Mouse (Mus musculus) MEL (cell line): ENCODE results near the gene Med12l. TPM values are rescaled to one million over a fixed set of nuclear protein-coding genes. Genes with fewer than 3 reads are reported as not detected.

Experiments used
- DNase-seq: peaks from one replicate; pipeline ENCODE4 v3.0.0; 2011; ENCODE audit warnings: low read depth, low spot score
- H3K27ac ChIP-seq: 2 replicates; pipeline ENCODE4 v1.5.1; 2012; ENCODE audit warnings: low read depth, mild to moderate bottlenecking, control low read depth, low read length, moderate library complexity; ENCODE audit not compliant: control insufficient read depth
- H3K27me3 ChIP-seq, 2 experiments: fragments of 150-350 bp in 1 of 2; sonication (generic) in 1 of 2; 2 replicates each; pipeline ENCODE4 v1.6.1; 2012; ENCODE audit warnings: low read length in 2 of 2, mild to moderate bottlenecking in 2 of 2, improper control_type of control experiment in 1 of 2, moderate library complexity in 1 of 2; ENCODE audit not compliant: insufficient read depth in 2 of 2, control insufficient read depth in 1 of 2
- H3K36me3 ChIP-seq, 2 experiments: 2 replicates each; pipeline ENCODE4 v1.6.1; 2012 to 2014; ENCODE audit warnings: low read length in 2 of 2, improper control_type of control experiment in 1 of 2, inconsistent platforms in 1 of 2, mild to moderate bottlenecking in 1 of 2; ENCODE audit not compliant: insufficient read depth in 2 of 2, control insufficient read depth in 1 of 2
- H3K4me1 ChIP-seq, 2 experiments: fragments of 150-350 bp in 1 of 2; sonication (generic) in 1 of 2; 2 replicates each; pipeline ENCODE4 v1.6.1; 2012; ENCODE audit warnings: low read length in 2 of 2, improper control_type of control experiment in 1 of 2, mild to moderate bottlenecking in 1 of 2; ENCODE audit not compliant: insufficient read depth in 2 of 2, control insufficient read depth in 1 of 2
- H3K4me3 ChIP-seq, 2 experiments: fragments of 150-350 bp in 1 of 2; sonication (generic) in 1 of 2; 2 replicates each; pipeline ENCODE4 v1.5.1; 2012; ENCODE audit warnings: low read depth in 2 of 2, low read length in 2 of 2, mild to moderate bottlenecking in 2 of 2, moderate library complexity in 2 of 2, control low read depth in 1 of 2, improper control_type of control experiment in 1 of 2; ENCODE audit not compliant: control insufficient read depth in 1 of 2, insufficient read depth in 1 of 2
- H3K79me2 ChIP-seq: 2 replicates; pipeline ENCODE4 v1.6.1; 2012; ENCODE audit warnings: mild to moderate bottlenecking, low read length, moderate library complexity; ENCODE audit not compliant: control insufficient read depth, poor library complexity, insufficient read depth
- H3K9ac ChIP-seq: 2 replicates; pipeline ENCODE4 v1.6.1; 2012; ENCODE audit warnings: low read depth, mild to moderate bottlenecking, control low read depth, low read length, moderate library complexity; ENCODE audit not compliant: control insufficient read depth, poor library complexity, severe bottlenecking
- H3K9me3 ChIP-seq: fragments of 150-350 bp; sonication (generic); replicated peaks from 2 replicates; pipeline ENCODE4 v1.6.1; 2012; ENCODE audit warnings: mild to moderate bottlenecking, low read length, improper control_type of control experiment, moderate library complexity; ENCODE audit not compliant: insufficient read depth
- BHLHE40 ChIP-seq: IDR thresholded peaks from 2 replicates; pipeline ENCODE4 v1.6.1; 2012; ENCODE audit warnings: low read depth, mild to moderate bottlenecking, inconsistent platforms, low read length, improper control_type of control experiment, borderline replicate concordance
- CHD2 ChIP-seq: IDR thresholded peaks from 2 replicates; pipeline ENCODE4 v1.6.1; 2011; ENCODE audit warnings: low read length, improper control_type of control experiment
- CTCF ChIP-seq, 3 experiments: IDR thresholded peaks in 2 of 3; conservative IDR thresholded peaks in 1 of 3; 2 replicates each; pipeline ENCODE4 v1.5.1; 2011 to 2012; ENCODE audit warnings: low read length in 3 of 3, low read depth in 2 of 3, mild to moderate bottlenecking in 2 of 3, improper control_type of control experiment in 1 of 3, inconsistent platforms in 1 of 3, mixed read lengths in 1 of 3, moderate library complexity in 1 of 3; ENCODE audit not compliant: control insufficient read depth in 1 of 3, insufficient read depth in 1 of 3, poor library complexity in 1 of 3, severe bottlenecking in 1 of 3
- E2F4 ChIP-seq: IDR thresholded peaks from 2 replicates; pipeline ENCODE4 v1.6.1; 2011; ENCODE audit warnings: low read depth, low read length, improper control_type of control experiment, borderline replicate concordance
- EP300 ChIP-seq, 2 experiments: IDR thresholded peaks; 2 replicates each; pipeline ENCODE4 v1.6.1; 2011; ENCODE audit warnings: improper control_type of control experiment in 2 of 2, low read length in 2 of 2, low read depth in 1 of 2, mild to moderate bottlenecking in 1 of 2
- ETS1 ChIP-seq: IDR thresholded peaks from 2 replicates; pipeline ENCODE4 v1.6.1; 2012; ENCODE audit warnings: low read depth, mild to moderate bottlenecking, inconsistent platforms, low read length, improper control_type of control experiment, moderate library complexity
- MYB ChIP-seq: IDR thresholded peaks from 2 replicates; pipeline ENCODE4 v1.6.1; 2011; ENCODE audit warnings: mild to moderate bottlenecking, low read depth, low read length, improper control_type of control experiment
- NELFE ChIP-seq: IDR thresholded peaks from 2 replicates; pipeline ENCODE4 v1.6.1; 2011; ENCODE audit warnings: low read depth, low read length, improper control_type of control experiment
- POLR2AphosphoS2 ChIP-seq: IDR thresholded peaks from 2 replicates; pipeline ENCODE4 v1.6.1; 2011; ENCODE audit warnings: low read length, improper control_type of control experiment
- POLR2AphosphoS5 ChIP-seq: IDR thresholded peaks from 2 replicates; pipeline ENCODE4 v1.6.1; 2012; ENCODE audit warnings: low read depth, borderline replicate concordance, mild to moderate bottlenecking, inconsistent platforms, low read length, moderate library complexity, mixed read lengths
- RCOR1 ChIP-seq: IDR thresholded peaks from 2 replicates; pipeline ENCODE4 v1.6.1; 2012; ENCODE audit warnings: low read depth, mild to moderate bottlenecking, inconsistent platforms, low read length, improper control_type of control experiment
- SMC3 ChIP-seq: IDR thresholded peaks from 2 replicates; pipeline ENCODE4 v1.6.1; 2011; ENCODE audit warnings: low read depth, low read length, improper control_type of control experiment
- TAL1 ChIP-seq: IDR thresholded peaks from 2 replicates; pipeline ENCODE4 v1.6.1; 2012; ENCODE audit warnings: mild to moderate bottlenecking, inconsistent platforms, low read length, moderate library complexity, mixed read lengths
- TBP ChIP-seq: IDR thresholded peaks from 2 replicates; pipeline ENCODE4 v1.8.0; 2011; ENCODE audit warnings: low read depth, low read length, improper control_type of control experiment
- UBTF ChIP-seq: IDR thresholded peaks from 2 replicates; pipeline ENCODE4 v1.6.1; 2012; ENCODE audit warnings: low read depth, mild to moderate bottlenecking, inconsistent platforms, low read length, improper control_type of control experiment, moderate library complexity, borderline replicate concordance; ENCODE audit not compliant: insufficient read depth
- USF2 ChIP-seq, 2 experiments: IDR thresholded peaks; 2 replicates each; pipeline ENCODE4 v1.6.1; 2011 to 2012; ENCODE audit warnings: improper control_type of control experiment in 2 of 2, low read length in 2 of 2, borderline replicate concordance in 1 of 2, inconsistent platforms in 1 of 2, low read depth in 1 of 2, mild to moderate bottlenecking in 1 of 2; ENCODE audit not compliant: insufficient read depth in 1 of 2
- ZC3H11A ChIP-seq: IDR thresholded peaks from 2 replicates; pipeline ENCODE4 v1.6.1; 2012; ENCODE audit warnings: low read depth, mild to moderate bottlenecking, inconsistent platforms, low read length, improper control_type of control experiment
- ZKSCAN1 ChIP-seq: IDR thresholded peaks from 2 replicates; pipeline ENCODE4 v1.6.1; 2012; ENCODE audit warnings: low read depth, mild to moderate bottlenecking, inconsistent platforms, low read length, improper control_type of control experiment, moderate library complexity
- ZMIZ1 ChIP-seq: IDR thresholded peaks from 2 replicates; pipeline ENCODE4 v1.6.1; 2012; ENCODE audit warnings: low read depth, mild to moderate bottlenecking, inconsistent platforms, low read length, improper control_type of control experiment, moderate library complexity
- ZNF384 ChIP-seq: IDR thresholded peaks from 2 replicates; pipeline ENCODE4 v1.6.1; 2012; ENCODE audit warnings: low read depth, mild to moderate bottlenecking, inconsistent platforms, low read length, improper control_type of control experiment
- polyA plus RNA-seq, 2 experiments: library from polyadenylated mRNA; stranded (reverse) in 1 of 2; unstranded in 1 of 2; fragments of >175 nt in 1 of 2; fragments of >200 nt in 1 of 2; gene quantifications; 2 replicates each; pipeline versions ENCODE4 v1.2.1 to v1.2.4; 2012; ENCODE audit warnings: low replicate concordance in 2 of 2, low read depth in 1 of 2; ENCODE audit not compliant: insufficient read length in 2 of 2, insufficient read depth in 1 of 2, missing spikeins in 1 of 2
- total RNA-seq: library from RNA; depleted of rRNA; stranded (reverse); fragments of 300-350 nt; gene quantifications from 2 replicates; pipeline ENCODE4 v1.2.3, GENCODE M21; 2012

Med12l gene
- total and polyA plus RNA-seq, 3 experiments = 0.03 TPM; not detected in 2

GRCm38 (mm10) chr3:59250454-59250853, 244.8 kb downstream of the Med12l start:
- Histone ChIP-seq H3K27ac (no peak overlapping the region), H3K9ac (no peak overlapping the region), H3K27me3 (no peaks in the 10 kb centered on the region; a peak in 1 of 4 replicates), H3K9me3 (no peaks in the 10 kb centered on the region), H3K79me2 (no peaks in the 10 kb centered on the region), H3K36me3 (no peaks in the 10 kb centered on the region), H3K4me3 (no peak overlapping the region), H3K4me1 (no peaks in the 10 kb centered on the region)
- no peak for DNase-seq
- TF ChIP-seq TBP (no peak), EP300 (IDR thresholded peaks at IDR 0.05; ENCODE audit: low read depth in 1 of 2, low read length in 2 of 2) (no peak), ZKSCAN1 (no peak), ZNF384 (no peak), E2F4 (no peak), USF2 (IDR thresholded peaks at IDR 0.05; ENCODE audit: borderline replicate concordance in 1 of 2, insufficient read depth in 1 of 2, low read depth in 1 of 2, low read length in 2 of 2) (no peak), CTCF (IDR thresholded peaks at IDR 0.05 in 2 of 3, conservative IDR thresholded peaks at IDR 0.05 in 1 of 3; ENCODE audit: control insufficient read depth in 1 of 3, insufficient read depth in 1 of 3, low read depth in 2 of 3, low read length in 3 of 3, poor library complexity in 1 of 3, severe bottlenecking in 1 of 3) (no peak), TAL1 (no peak), POLR2AphosphoS2 (no peak), POLR2AphosphoS5 (no peak), ZC3H11A (no peak), ETS1 (no peak), RCOR1 (no peak), ZMIZ1 (no peak), BHLHE40 (no peak), MYB (no peak), CHD2 (no peak), NELFE (no peak), UBTF (no peak), SMC3 (no peak)
